Mouse (Mus musculus): ENCODE data around the gene Kmt2b. TPM values are rescaled to one million over a fixed set of nuclear protein-coding genes. Genes with fewer than 3 reads are reported as not detected.

Gene Kmt2b
- 16.1 TPM for polyA plus RNA-seq (2017; shearing (Covaris generic))

DNA sequence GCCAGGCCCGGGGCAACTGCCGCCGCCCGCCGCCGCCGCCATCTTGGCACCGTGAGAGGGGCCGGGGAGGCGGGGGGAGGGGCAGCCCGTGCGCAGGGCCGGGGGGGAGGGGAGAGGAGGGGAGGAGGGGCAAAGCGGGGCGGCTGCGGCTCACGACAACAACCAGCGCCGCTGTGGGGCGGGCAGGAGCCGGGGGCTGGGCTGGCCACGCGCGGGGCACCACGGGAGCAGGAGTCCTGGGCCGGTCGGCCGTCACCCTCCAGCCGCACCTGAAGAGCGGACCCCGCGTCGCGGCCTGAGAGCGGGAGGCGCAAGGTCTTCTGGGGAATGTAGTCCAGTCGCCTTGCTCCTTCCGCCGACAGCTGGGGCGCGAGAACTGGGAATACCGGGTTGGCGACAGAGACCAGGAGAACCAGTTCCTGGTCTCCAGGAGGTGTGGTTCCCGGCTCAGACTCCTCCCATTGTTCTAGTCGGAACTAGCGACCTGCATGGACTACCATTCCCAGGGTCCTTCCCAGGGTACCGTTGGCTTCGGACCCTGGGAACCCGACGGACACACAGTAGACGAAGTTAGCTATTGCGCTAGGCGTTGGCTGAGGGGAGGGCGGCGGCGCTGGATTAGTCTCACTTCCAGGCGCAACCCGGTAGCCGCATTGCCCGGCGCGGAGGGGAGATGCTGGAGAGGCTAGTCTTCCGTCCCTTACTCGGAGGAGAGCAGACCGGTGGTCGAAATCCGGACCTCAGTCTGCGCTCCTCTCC, at the start of gene Kmt2b:
Kmt2b (minus strand) TSS at position 51 of the 759 bp plus-strand sequence.

GRCm38 (mm10) chr7:30635752-30636151, 47.2 kb upstream of the Kmt2b start, which contains the start of gene Etv2:
Gene Etv2, minus strand, starts transcription at chr7:30635852.

DNA sequence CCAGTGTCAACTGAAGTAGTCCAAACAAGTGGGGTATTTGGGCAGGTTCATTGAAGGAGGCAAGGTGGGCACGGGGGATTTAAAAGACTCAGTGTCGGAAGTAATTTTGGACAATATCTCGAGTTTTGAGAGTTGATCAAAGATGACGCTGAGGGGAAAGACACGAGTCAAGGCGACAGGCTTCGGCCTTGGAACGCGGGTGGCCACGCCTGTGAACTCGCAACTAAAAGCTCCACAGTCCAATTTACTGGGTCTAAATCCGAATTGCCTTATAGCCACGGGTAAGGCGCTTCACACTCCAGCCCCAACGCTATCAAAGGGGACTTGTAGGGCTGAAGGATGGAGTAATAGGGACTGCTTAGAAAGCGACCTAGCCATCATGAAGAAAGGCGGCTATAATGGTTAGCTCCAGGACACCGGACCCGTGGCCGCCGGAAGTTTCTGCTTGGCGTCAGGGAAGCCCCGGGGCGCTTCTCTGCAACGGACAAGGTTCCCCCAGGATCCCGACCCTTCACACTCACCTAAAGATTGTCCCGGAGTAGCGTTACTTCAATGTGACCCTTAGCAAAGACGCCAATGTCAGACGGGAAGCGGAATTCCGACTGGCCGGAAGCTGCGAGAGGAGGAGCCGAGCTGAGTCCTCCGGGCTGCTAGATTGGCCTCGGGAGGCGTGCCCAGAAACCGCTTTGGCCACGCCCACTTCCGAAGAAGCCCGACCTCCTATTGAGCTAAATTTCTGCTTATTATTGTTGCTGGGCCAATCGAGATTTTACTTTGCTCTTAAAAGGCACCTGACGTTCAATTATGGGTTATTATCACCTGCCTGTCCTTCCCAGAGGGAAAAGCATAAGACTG, 37.2 kb upstream of the Kmt2b start, which contains the start of gene Cox6b1:
Cox6b1 (minus strand) TSS at position 622 of the 855 bp plus-strand sequence.

DNA sequence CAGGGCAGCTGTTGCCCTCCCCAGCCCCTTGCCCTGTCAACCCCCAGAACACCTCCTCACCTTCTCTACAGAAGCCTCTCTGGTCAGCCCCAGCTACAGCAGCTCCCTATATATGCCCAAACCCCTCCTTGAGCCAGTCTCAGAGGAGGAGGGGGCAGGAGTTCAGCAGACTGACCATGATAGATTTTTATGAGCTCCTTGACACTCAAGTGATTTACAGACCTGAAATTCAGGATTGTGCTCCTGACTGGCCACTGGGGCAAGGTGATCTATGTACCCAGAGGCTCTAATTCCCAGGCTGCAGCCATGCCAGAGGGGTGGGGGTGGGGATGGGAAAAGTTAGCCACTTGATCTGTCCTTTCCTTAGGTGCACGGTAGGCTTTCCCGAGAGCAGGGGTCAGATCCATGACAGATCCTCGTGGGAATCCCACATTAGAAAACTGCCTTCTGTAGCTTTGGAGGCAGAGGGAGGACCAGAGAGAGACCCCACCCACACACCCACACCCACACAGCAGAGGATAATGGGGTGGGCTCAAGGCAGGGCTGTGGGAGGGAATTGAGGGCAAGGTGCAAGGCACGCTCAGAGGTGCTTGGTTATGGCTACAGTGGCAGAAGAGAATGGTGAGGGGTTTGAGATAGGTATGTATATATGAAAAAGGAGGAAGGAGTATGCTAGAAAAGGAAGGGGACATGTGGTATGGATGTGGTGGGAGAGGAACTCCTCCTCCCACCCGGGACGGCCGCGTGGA, 24.3 kb upstream of the Kmt2b start, which contains the start of gene Upk1a:
Upk1a (minus strand) TSS at position 194 of the 749 bp plus-strand sequence.

GRCm38 (mm10) chr7:30598786-30599185, 10.3 kb upstream of the Kmt2b start, which contains the start of gene Zbtb32:
Gene Zbtb32, minus strand, starts transcription at chr7:30598909.

GRCm38 (mm10) chr7:30564970-30565571, 23.5 kb downstream of the Kmt2b start, which contains the start of gene Igflr1:
Gene Igflr1, plus strand, starts transcription at chr7:30565427.

DNA sequence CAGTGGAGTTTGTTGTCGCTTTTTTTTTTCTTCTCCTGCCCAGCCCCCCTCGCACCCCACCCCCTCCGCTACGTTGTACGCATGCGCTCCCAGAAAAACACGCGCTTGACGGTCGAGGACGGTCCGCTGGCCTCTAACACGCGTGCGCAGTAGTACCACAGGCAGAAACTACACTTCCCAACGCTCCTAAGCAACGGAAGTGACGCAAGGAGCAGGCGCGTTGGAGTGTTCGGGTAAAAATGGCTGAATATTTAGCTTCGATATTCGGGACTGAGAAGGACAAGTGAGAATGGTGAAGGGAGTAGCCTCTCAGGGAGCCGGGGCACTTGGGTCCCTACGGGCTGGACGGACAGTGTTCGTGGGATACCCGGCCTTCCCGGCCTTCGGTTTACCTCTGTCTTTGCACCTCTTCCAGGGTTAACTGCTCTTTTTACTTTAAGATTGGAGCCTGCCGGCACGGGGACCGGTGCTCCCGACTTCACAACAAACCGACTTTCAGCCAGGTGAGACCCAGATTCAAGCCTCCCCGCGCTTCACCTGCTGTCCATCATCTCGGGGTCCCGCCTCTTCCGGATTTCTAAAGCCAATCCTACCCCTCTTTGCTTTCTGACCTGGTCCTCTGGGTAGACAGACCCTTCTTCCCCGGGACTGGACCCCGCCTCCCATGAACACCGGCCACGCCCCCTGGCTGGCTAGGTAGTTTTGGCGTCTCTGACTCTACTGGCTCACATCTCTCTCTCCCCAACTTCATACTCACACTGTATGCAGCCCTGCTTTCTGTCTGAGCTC, 25.2 kb downstream of the Kmt2b start, which contains the start of the genes U2af1l4, Gm49396 and Psenen:
U2af1l4 (plus strand) TSS at position 185 of the 789 bp plus-strand sequence.
Gm49396 (plus strand) TSS at position 228 of the 789 bp plus-strand sequence.
Psenen (minus strand) TSS at position 511 of the 789 bp plus-strand sequence.

DNA sequence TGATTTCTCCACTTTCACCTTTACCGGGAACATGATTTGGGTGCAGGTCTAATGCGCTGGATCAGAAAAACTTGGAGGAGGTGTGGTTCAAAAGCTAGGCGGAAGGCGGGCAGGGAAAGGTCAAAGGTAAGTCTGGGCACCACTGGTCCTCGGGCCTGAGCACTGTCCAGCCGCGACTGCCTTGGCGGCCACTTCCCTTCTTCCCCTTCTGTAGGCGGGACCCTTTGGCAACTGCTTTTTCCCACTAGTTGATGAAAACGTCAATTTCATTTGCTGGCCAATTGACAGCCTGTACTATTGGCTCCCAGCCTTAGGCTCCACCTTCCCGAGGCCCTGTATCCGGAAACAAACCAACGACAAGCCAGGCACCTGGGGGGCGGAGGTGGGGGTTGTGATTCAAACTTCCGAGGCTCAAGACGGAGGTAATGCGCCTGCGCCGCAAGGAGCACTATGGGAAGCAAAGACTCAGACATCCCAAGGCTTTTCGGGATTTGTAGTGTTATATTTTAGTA, 29.0 kb downstream of the Kmt2b start, which contains the start of gene Lin37:
Lin37 (minus strand) TSS at position 396 of the 512 bp plus-strand sequence.

DNA sequence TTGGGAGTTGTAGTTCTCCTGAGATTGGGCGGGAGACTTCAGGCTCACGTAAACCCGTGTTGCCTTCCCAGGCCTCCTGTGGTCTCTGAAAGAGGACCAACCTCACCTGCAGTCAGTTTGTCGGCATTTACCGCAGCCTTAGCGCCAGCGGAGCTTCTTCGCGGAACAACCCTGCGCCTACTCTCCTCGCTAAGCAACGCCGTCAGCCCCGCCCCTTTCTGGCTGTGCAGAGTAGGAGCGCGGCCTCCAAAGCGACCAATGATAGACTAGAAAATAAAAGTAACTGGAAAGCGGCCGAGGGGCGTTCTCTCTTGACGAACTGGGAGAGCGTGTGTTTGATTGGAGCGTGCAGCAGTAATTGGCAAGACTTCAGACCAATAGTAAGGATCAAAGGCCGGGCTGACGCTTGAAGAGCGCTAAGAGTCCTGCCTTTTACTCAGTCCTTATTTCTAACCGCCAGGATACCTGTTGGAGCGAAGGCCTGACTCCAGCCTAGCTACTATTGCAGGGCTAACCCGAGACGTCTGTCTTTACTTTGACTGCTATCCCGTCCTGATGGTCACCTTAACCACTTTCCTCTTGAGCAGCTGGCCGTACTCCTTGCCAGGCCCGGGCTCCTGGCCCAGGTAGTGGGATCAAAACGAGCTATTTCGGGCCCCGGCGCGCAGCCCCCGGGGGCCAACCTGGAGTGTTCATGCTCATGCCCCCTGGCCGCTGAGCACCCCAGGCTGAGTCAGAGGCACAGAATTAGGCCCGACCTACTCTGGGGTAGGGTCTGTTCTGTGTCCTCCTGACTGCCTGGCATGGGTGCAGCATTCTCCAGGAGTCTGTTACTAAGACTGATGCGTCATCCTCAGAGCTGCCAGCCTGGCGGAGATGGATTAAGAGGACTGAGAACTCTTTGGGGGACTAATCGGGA, 36.2 kb downstream of the Kmt2b start, which contains the start of the genes Hspb6 and Proser3:
Hspb6 (plus strand) TSS at position 77 of the 919 bp plus-strand sequence.
Proser3 (minus strand) TSS at position 198 of the 919 bp plus-strand sequence.

DNA sequence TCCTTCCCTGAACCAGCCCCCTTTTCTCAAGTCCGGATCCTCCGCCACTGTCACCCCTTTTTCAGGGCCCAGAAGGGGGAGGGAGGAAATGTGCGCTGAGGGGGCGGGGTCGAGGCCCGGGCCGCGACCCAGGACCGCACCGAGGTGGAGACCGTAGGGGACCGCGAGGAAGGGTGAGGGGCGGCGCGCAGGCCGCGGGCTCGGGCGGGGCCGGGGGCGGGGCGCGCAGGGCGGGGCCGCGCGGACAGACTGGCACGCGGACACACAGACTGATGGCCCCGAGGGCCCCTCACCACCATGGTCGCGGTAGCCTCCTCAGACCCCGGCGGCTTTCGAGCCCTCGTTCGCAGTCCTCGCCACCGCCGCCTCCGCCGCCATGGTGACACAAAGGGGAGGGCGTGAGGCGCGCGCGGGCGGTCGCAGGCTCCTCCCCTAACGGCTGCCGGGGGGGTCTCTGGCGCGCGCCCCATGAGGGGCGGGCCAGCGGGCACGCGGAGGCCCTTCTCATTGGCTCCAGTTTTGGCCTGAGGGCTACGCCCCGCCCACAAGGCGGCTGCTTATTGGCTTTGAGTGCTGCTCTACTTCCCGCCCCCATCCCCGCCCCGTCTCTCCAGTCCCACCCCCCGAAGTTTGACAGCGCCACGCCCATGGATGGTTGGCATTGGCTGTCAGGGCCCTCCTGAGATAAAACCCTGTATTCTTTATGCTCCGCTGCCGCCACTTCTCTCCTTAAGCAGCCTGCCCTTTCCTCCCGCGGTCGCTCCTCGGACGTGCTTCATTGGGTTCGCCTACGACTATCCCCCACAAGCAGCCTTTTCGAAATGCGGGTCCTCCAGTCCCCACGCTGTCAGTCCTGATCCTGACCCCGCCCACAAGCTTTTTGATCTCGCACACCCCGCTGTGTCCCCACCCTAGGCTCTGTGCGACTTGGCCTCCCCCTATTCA, 53.6 kb downstream of the Kmt2b start, which contains the start of gene Arhgap33:
Arhgap33 (minus strand) TSS at position 428 of the 945 bp plus-strand sequence.

Other genes with a start within 250 kb of the Kmt2b start
- gene Lrfn3, start 226.0 kb downstream of the Kmt2b start, polyA plus RNA-seq (2017; shearing (Covaris generic)) = not detected
- gene Tyrobp, start 175.0 kb downstream of the Kmt2b start, polyA plus RNA-seq (2017; shearing (Covaris generic)) = not detected
- 367 TPM for gene Hcst, start 168.9 kb downstream of the Kmt2b start, polyA plus RNA-seq (2017; shearing (Covaris generic))
- gene Nfkbid, start 167.0 kb downstream of the Kmt2b start, polyA plus RNA-seq (2017; shearing (Covaris generic)) = 181 TPM
- 3.6 TPM for gene Aplp1, start 143.2 kb downstream of the Kmt2b start, polyA plus RNA-seq (2017; shearing (Covaris generic))
- gene Kirrel2, start 131.0 kb downstream of the Kmt2b start, polyA plus RNA-seq (2017; shearing (Covaris generic)) = not detected
- not detected for gene Nphs1, start 130.4 kb downstream of the Kmt2b start, polyA plus RNA-seq (2017; shearing (Covaris generic))
- gene Prodh2, start 95.1 kb downstream of the Kmt2b start, polyA plus RNA-seq (2017; shearing (Covaris generic)) = not detected
- 1.2 TPM for gene Arhgap33, start 53.7 kb downstream of the Kmt2b start, polyA plus RNA-seq (2017; shearing (Covaris generic))
- 5.3 TPM for gene Hspb6, start 36.5 kb downstream of the Kmt2b start, polyA plus RNA-seq (2017; shearing (Covaris generic))
- 4.3 TPM for gene Proser3, start 36.4 kb downstream of the Kmt2b start, polyA plus RNA-seq (2017; shearing (Covaris generic))
- 53.4 TPM for gene Lin37, start 28.9 kb downstream of the Kmt2b start, polyA plus RNA-seq (2017; shearing (Covaris generic))
- gene U2af1l4, start 25.4 kb downstream of the Kmt2b start, polyA plus RNA-seq (2017; shearing (Covaris generic)) = 85.7 TPM
- 68.6 TPM for gene Gm49396, start 25.4 kb downstream of the Kmt2b start, polyA plus RNA-seq (2017; shearing (Covaris generic))
- 168 TPM for gene Psenen, start 25.1 kb downstream of the Kmt2b start, polyA plus RNA-seq (2017; shearing (Covaris generic))
- gene Igflr1, start 23.3 kb downstream of the Kmt2b start, polyA plus RNA-seq (2017; shearing (Covaris generic)) = 38.1 TPM
- gene Zbtb32, start 10.2 kb upstream of the Kmt2b start, polyA plus RNA-seq (2017; shearing (Covaris generic)) = 1.1 TPM
- 0.49 TPM for gene Upk1a, start 24.1 kb upstream of the Kmt2b start, polyA plus RNA-seq (2017; shearing (Covaris generic))
- gene Cox6b1, start 37.4 kb upstream of the Kmt2b start, polyA plus RNA-seq (2017; shearing (Covaris generic)) = 305 TPM
- not detected for gene Etv2, start 47.1 kb upstream of the Kmt2b start, polyA plus RNA-seq (2017; shearing (Covaris generic))
- 214 TPM for gene Rbm42, start 61.6 kb upstream of the Kmt2b start, polyA plus RNA-seq (2017; shearing (Covaris generic))
- 42.8 TPM for gene Haus5, start 76.3 kb upstream of the Kmt2b start, polyA plus RNA-seq (2017; shearing (Covaris generic))
- not detected for gene Pmis2, start 82.9 kb upstream of the Kmt2b start, polyA plus RNA-seq (2017; shearing (Covaris generic))
- not detected for gene 2200002J24Rik, start 110.2 kb upstream of the Kmt2b start, polyA plus RNA-seq (2017; shearing (Covaris generic))
- gene Atp4a, start 123.5 kb upstream of the Kmt2b start, polyA plus RNA-seq (2017; shearing (Covaris generic)) = not detected
- gene Tmem147, start 140.8 kb upstream of the Kmt2b start, polyA plus RNA-seq (2017; shearing (Covaris generic)) = 70.8 TPM
- gene Gapdhs, start 155.0 kb upstream of the Kmt2b start, polyA plus RNA-seq (2017; shearing (Covaris generic)) = 1.4 TPM
- 1.0 TPM for gene Sbsn, start 162.7 kb upstream of the Kmt2b start, polyA plus RNA-seq (2017; shearing (Covaris generic))
- not detected for gene Dmkn, start 175.0 kb upstream of the Kmt2b start, polyA plus RNA-seq (2017; shearing (Covaris generic))
- not detected for gene Krtdap, start 199.2 kb upstream of the Kmt2b start, polyA plus RNA-seq (2017; shearing (Covaris generic))
- gene Ffar2, start 235.0 kb upstream of the Kmt2b start, polyA plus RNA-seq (2017; shearing (Covaris generic)) = not detected